Mouse (Mus musculus) right cerebral cortex, adult 18-20 months (tissue): ENCODE data around the gene Tarbp2.
A peak's percentile ranks its signal among the peaks of the same experiment; 100 is the strongest.

Experiments
- DNase-seq: peaks from one replicate; pipeline ENCODE4 v3.0.0; 2022; ENCODE audit warnings: mixed read lengths

Tarbp2 gene

GRCm38 (mm10) chr15:102505770-102506463 lies 12.1 kb upstream of the Tarbp2 start:
- DNase-seq = no peak

GRCm38 (mm10) chr15:102506464-102506830 lies 11.5 kb upstream of the Tarbp2 start:
- no peak for DNase-seq

- no peak for DNase-seq
Observed at GRCm38 (mm10) chr15:102506864-102507263, 11.1 kb upstream of the Tarbp2 start.

GRCm38 (mm10) chr15:102507561-102507960 lies 10.4 kb upstream of the Tarbp2 start:
- no peak for DNase-seq

- no peak for DNase-seq
Observed at GRCm38 (mm10) chr15:102508336-102508735, 9.7 kb upstream of the Tarbp2 start.

- no peak for DNase-seq
Observed at GRCm38 (mm10) chr15:102510110-102510509, 7.9 kb upstream of the Tarbp2 start.

- peak; percentile 85 for DNase-seq
Observed at GRCm38 (mm10) chr15:102510590-102511284, 7.3 kb upstream of the Tarbp2 start.

GRCm38 (mm10) chr15:102511285-102511833 lies 6.6 kb upstream of the Tarbp2 start:
- no peak for DNase-seq

- DNase-seq = no peak
Observed at GRCm38 (mm10) chr15:102512010-102512409, 6.0 kb upstream of the Tarbp2 start.

- DNase-seq = no peak
Observed at GRCm38 (mm10) chr15:102512471-102512870, 5.5 kb upstream of the Tarbp2 start.

GRCm38 (mm10) chr15:102513004-102513403 lies 5.0 kb upstream of the Tarbp2 start:
- no peak for DNase-seq

GRCm38 (mm10) chr15:102515261-102515660 lies 2.7 kb upstream of the Tarbp2 start:
- DNase-seq = no peak

GRCm38 (mm10) chr15:102515791-102516190 lies 2.2 kb upstream of the Tarbp2 start:
- DNase-seq = no peak

- no peak for DNase-seq
Observed at GRCm38 (mm10) chr15:102516293-102516692, 1.7 kb upstream of the Tarbp2 start.

GRCm38 (mm10) chr15:102516728-102517404 lies 1.1 kb upstream of the Tarbp2 start, which contains the start of gene Map3k12:
Gene Map3k12 (minus strand): TSS chr15:102517064.
- DNase-seq = peak; percentile 83

GRCm38 (mm10) chr15:102517631-102517975 lies 389 bp upstream of the Tarbp2 start:
- DNase-seq = no peak

- DNase-seq = no peak
Observed at GRCm38 (mm10) chr15:102518859-102519201, 838 bp downstream of the Tarbp2 start.

GRCm38 (mm10) chr15:102519211-102520141 lies 1.5 kb downstream of the Tarbp2 start:
- DNase-seq = no peak

GRCm38 (mm10) chr15:102520416-102520815 lies 2.4 kb downstream of the Tarbp2 start:
- no peak for DNase-seq

- no peak for DNase-seq
Observed at GRCm38 (mm10) chr15:102521480-102521879, 3.5 kb downstream of the Tarbp2 start.

GRCm38 (mm10) chr15:102524892-102525485 lies 7.0 kb downstream of the Tarbp2 start, which contains the start of gene Npff:
Gene Npff (minus strand): TSS chr15:102524942.
- DNase-seq = peak; percentile 77
